Mouse (Mus musculus): ENCODE data around the gene Wdr92.

GRCm38 (mm10) chr11:17221126-17221525, 39.2 kb downstream of the Wdr92 start:
- TF ChIP-seq GATA1 (IDR thresholded peaks at IDR 0.05; ENCODE audit: borderline replicate concordance, low read length) (no peak), FLI1 (IDR thresholded peaks at IDR 0.05; ENCODE audit: low read length) (no peak)
